Mouse (Mus musculus) cerebellum, adult 9-10 months (tissue): ENCODE measurements at regions not wholly inside any gene's neighbourhood (a gene's known extent, or its start where the extent isn't known, plus 50 kb on each side); places are given as distances from the start of the nearest gene placed in this dataset.

Experiments used
- DNase-seq: peaks from one replicate; pipeline ENCODE4 v3.0.0; 2022

DNA sequence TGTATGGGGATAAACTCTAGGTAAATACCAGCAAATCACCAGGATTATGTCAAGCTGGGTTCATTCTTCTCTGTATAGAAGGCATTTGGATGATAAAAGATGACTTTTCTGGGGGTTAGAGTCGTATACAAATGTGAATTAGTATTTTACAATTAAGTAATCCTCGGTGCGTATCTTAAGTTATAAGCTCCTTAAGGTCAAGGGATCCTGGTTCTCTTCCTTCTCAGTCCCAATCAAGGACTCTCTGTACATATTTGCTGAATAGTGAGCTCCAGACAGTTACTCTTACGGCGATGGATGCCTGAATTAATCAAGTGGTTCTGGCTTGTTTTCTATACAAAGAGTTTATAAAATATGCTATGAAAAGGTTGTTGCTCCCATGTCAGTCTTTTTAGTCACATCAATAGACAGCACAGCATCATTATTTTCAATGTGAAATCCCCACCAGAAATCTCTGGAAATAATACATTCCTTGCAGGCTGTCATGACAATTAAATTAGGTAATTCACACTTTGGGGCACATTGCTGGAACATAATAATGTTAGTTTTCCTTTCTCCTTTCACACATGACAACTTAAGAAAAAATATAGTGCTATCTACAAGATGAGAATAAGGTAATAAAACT lies 64.0 kb upstream of the Cwc22 start:
- DNase-seq, result no peak

DNA sequence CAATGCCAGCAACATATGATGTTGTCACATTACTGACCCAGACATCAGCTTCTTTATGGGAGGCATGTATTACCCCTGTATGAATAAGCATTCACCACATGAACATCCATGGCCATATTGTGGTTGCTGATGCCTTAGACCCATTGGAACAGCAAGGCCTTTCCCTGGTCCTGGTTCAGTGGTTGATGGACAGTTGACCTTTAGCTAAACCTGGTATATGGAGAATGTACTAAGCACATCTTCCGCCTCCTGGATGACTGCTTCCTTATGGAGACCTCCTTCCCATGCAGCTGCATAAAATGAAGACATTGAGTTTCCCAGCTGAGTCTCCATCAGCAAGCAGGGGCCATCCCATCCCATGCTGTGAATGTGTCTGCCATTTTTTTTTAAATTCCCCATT lies 61.9 kb upstream of the Cwc22 start:
- no peak for DNase-seq

DNA sequence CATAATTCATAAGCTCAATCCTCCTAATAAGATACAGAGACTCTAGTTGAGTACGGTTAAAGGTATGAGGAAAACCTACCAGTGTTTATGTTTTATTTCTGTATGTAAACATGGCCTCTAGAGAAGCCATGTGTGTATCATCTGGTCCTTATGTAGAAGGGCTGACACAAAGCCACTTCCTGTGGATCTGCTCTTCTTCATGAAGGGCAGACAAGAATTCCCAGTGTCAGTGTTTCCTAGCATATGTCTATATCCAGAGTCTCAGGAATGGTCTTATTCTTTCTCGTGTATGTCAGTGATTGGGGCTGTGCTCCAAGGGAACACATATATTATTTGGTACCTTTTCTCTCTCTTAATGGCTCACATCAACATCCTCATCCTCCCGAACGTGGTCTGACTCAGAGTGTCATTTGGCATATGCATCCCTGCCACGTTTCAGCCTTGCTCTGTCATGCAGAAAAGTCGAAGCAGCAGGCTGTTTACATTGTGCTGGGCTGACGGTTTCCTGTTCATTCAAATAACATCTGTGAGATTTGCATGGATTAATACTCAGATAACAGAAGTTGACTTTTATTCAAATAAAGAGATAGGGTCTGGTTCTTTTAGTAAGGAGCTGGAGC lies 59.3 kb upstream of the Cwc22 start:
- DNase-seq, result no peak

DNA sequence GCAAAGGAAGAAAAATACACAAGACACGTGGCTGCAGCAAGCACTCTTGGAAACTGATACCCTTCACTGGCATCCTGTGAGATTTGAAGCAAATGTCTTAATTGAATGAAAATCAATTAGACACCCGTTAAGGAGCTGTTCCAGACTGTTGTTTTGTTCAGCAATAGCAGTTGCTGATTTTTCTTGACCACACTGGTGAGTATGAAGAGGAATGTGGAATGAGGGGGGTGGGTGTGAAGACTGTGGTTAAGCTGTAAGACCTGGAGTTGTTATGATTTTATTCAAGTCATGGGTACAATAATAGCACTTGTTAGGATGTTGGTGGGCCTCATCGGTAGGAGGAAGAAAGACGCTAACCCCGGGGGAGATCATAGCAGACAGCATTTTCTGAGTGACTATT lies 58.3 kb upstream of the Cwc22 start:
- no peak for DNase-seq
